Mouse (Mus musculus) megakaryocyte, embryonic 14.5 days (primary cell): ENCODE data around the gene Rpp40. TPM values are rescaled to one million over a fixed set of nuclear protein-coding genes. Genes with fewer than 3 reads are reported as not detected.

Source experiments
- H3K27me3 ChIP-seq: replicated peaks from 2 replicates; pipeline ENCODE3; 2012; ENCODE audit warnings: inconsistent platforms
- H3K36me3 ChIP-seq: replicated peaks from 2 replicates; pipeline ENCODE3; 2012; ENCODE audit warnings: low read length, inconsistent platforms, mixed read lengths
- H3K4me1 ChIP-seq: 2 replicates; pipeline ENCODE4 v1.6.1; 2012; ENCODE audit warnings: inconsistent platforms
- H3K4me3 ChIP-seq: replicated peaks from 2 replicates; pipeline ENCODE3; 2012; ENCODE audit warnings: moderate library complexity, mild to moderate bottlenecking, inconsistent platforms
- H3K9me3 ChIP-seq: 2 replicates; pipeline ENCODE4 v1.6.1; 2012; ENCODE audit warnings: inconsistent platforms
- FLI1 ChIP-seq: IDR thresholded peaks from 2 replicates; pipeline ENCODE4 v1.6.1; 2012; ENCODE audit warnings: low read length, inconsistent platforms, mixed read lengths
- GATA1 ChIP-seq: IDR thresholded peaks from 3 replicates; pipeline ENCODE4 v1.6.1; 2012; ENCODE audit warnings: mixed read lengths, low read length, inconsistent platforms, borderline replicate concordance
- polyA plus RNA-seq: library from polyadenylated mRNA; stranded (reverse); fragments of >175 nt; gene quantifications from 2 replicates; pipeline ENCODE4 v1.2.3, GENCODE M21; 2012; ENCODE audit warnings: low replicate concordance; ENCODE audit not compliant: insufficient read depth

The Rpp40 gene
- polyA plus RNA-seq, 1 experiment: 11.5 TPM

- Histone ChIP-seq H3K27me3 (peaks cover 46% of the 10 kb centered on the region), H3K9me3 (peaks cover 35% of the 10 kb centered on the region), H3K36me3 (peaks cover 17% of the 10 kb centered on the region), H3K4me1 (peaks cover 17% of the 10 kb centered on the region), H3K4me3 (no peak overlapping the region)
- TF ChIP-seq GATA1 (no peak), FLI1 (no peak)
These were observed 13.3 kb downstream of the Rpp40 start for GRCm38 (mm10) chr13:35892866-35893265.

GRCm38 (mm10) chr13:35886121-35886725, 19.9 kb downstream of the Rpp40 start:
- TF ChIP-seq GATA1 (no peak), FLI1 (no peak)
- H3K4me1 ChIP-seq: no peaks in the 10 kb centered on the region
- H3K9me3 ChIP-seq: peaks cover 21% of the 10 kb centered on the region
- peaks cover 52% of the 10 kb centered on the region for H3K27me3 ChIP-seq
- no peak overlapping the region for H3K4me3 ChIP-seq
- no peaks in the 10 kb centered on the region for H3K36me3 ChIP-seq

GRCm38 (mm10) chr13:35880555-35881046, 25.6 kb downstream of the Rpp40 start:
- H3K4me3 ChIP-seq: peak overlapping the region; percentile 1

GRCm38 (mm10) chr13:35879519-35879918, 26.6 kb downstream of the Rpp40 start:
- no peak overlapping the region for H3K4me3 ChIP-seq
- H3K36me3 ChIP-seq: peaks cover 3% of the 10 kb centered on the region
- no peaks in the 10 kb centered on the region for H3K4me1 ChIP-seq
- TF ChIP-seq GATA1 (no peak), FLI1 (no peak)
- H3K9me3 ChIP-seq: no peaks in the 10 kb centered on the region
- peaks cover 25% of the 10 kb centered on the region for H3K27me3 ChIP-seq

More at GRCm38 (mm10) chr13:35880555-35881046, 25.6 kb downstream of the Rpp40 start:
- no peaks in the 10 kb centered on the region for H3K36me3 ChIP-seq
- H3K4me1 ChIP-seq: no peaks in the 10 kb centered on the region
- TF ChIP-seq GATA1: no peak
- no peak for TF ChIP-seq FLI1
- peaks cover 32% of the 10 kb centered on the region for H3K27me3 ChIP-seq
- no peaks in the 10 kb centered on the region for H3K9me3 ChIP-seq

GRCm38 (mm10) chr13:35879068-35879467, 27.1 kb downstream of the Rpp40 start:
- Histone ChIP-seq H3K27me3 (peaks cover 21% of the 10 kb centered on the region), H3K36me3 (peaks cover 7% of the 10 kb centered on the region), H3K9me3 (no peaks in the 10 kb centered on the region), H3K4me3 (no peak overlapping the region), H3K4me1 (no peaks in the 10 kb centered on the region)
- TF ChIP-seq GATA1 (no peak), FLI1 (no peak)

- Histone ChIP-seq H3K9me3 (no peaks in the 10 kb centered on the region), H3K4me3 (no peak overlapping the region), H3K36me3 (peaks cover 13% of the 10 kb centered on the region), H3K4me1 (no peaks in the 10 kb centered on the region), H3K27me3 (peaks cover 21% of the 10 kb centered on the region)
- TF ChIP-seq FLI1: no peak
- TF ChIP-seq GATA1: no peak
These were observed 27.9 kb downstream of the Rpp40 start for GRCm38 (mm10) chr13:35878282-35878681.

- TF ChIP-seq GATA1 (no peak), FLI1 (no peak)
- H3K4me1 ChIP-seq: peaks cover 9% of the 10 kb centered on the region
- H3K4me3 ChIP-seq: no peak overlapping the region
- H3K9me3 ChIP-seq: no peaks in the 10 kb centered on the region
- H3K36me3 ChIP-seq: peaks cover 39% of the 10 kb centered on the region
- H3K27me3 ChIP-seq: peaks cover 8% of the 10 kb centered on the region
These were observed 30.8 kb downstream of the Rpp40 start for GRCm38 (mm10) chr13:35875396-35875795.

GRCm38 (mm10) chr13:35871107-35871506, 35.1 kb downstream of the Rpp40 start:
- no peaks in the 10 kb centered on the region for H3K27me3 ChIP-seq
- peaks cover 16% of the 10 kb centered on the region for H3K4me1 ChIP-seq
- TF ChIP-seq FLI1 (no peak), GATA1 (no peak)
- H3K9me3 ChIP-seq: no peaks in the 10 kb centered on the region
- H3K36me3 ChIP-seq: peaks cover 78% of the 10 kb centered on the region
- no peak overlapping the region for H3K4me3 ChIP-seq

GRCm38 (mm10) chr13:35870659-35871058, 35.5 kb downstream of the Rpp40 start:
- TF ChIP-seq FLI1 (no peak), GATA1 (no peak)
- H3K9me3 ChIP-seq: no peaks in the 10 kb centered on the region
- H3K27me3 ChIP-seq: no peaks in the 10 kb centered on the region
- H3K4me1 ChIP-seq: peaks cover 16% of the 10 kb centered on the region
- peaks cover 83% of the 10 kb centered on the region for H3K36me3 ChIP-seq
- H3K4me3 ChIP-seq: no peak overlapping the region

GRCm38 (mm10) chr13:35860916-35861315, 45.2 kb downstream of the Rpp40 start:
- H3K27me3 ChIP-seq: no peaks in the 10 kb centered on the region
- no peaks in the 10 kb centered on the region for H3K4me1 ChIP-seq
- H3K36me3 ChIP-seq: peaks cover 95% of the 10 kb centered on the region
- TF ChIP-seq GATA1 (no peak), FLI1 (no peak)
- no peak overlapping the region for H3K4me3 ChIP-seq
- no peaks in the 10 kb centered on the region for H3K9me3 ChIP-seq
